Mouse (Mus musculus): ENCODE measurements around the gene Rbm42. TPM values are rescaled to one million over a fixed set of nuclear protein-coding genes. Genes with fewer than 3 reads are reported as not detected.

Rbm42 gene
- 137 and 140 TPM in 2 replicates for polyA plus RNA-seq (2015; fragmentation: Nextera tagmentation; extraction: Ambion mirVana)

GRCm38 (mm10) chr7:30649591-30650540 lies at the start of gene Rbm42:
Gene Rbm42, minus strand, starts transcription at chr7:30650317.
- Histone ChIP-seq H3K4me2 (peak within 1 kb of the TSS; percentile 92), H3K4me3 (peak within 1 kb of the TSS; percentile 91), H3K9ac (peak within 1 kb of the TSS; percentile 96), H3K36me3 (peaks cover 51% of the 10 kb centered on the region), H3K9me3 (no peaks in the 10 kb centered on the region), H3K27me3 (no peaks in the 10 kb centered on the region), H3K27ac (peak within 1 kb of the TSS; percentile 85), H3K4me1 (replicated peaks) (peaks cover 19% of the 10 kb centered on the region)
- WGBS, result 1% methylated on average over 59 of the region's 59 CpGs
- peak; percentile 99 for ATAC-seq (ENCODE audit: low FRiP score)

- Histone ChIP-seq H3K4me3 (no peak within 1 kb of the TSS), H3K4me2 (no peak within 1 kb of the TSS), H3K36me3 (no peaks in the 10 kb centered on the region), H3K27ac (no peak within 1 kb of the TSS), H3K9me3 (no peaks in the 10 kb centered on the region), H3K4me1 (replicated peaks) (no peaks in the 10 kb centered on the region), H3K27me3 (no peaks in the 10 kb centered on the region), H3K9ac (no peak within 1 kb of the TSS)
- no peak for ATAC-seq (ENCODE audit: low FRiP score)
- 40% methylated on average over 9 of the region's 9 CpGs for WGBS
Observed at GRCm38 (mm10) chr7:30698589-30698988, 48.5 kb upstream of the Rbm42 start, which contains the start of gene 2200002J24Rik. Gene 2200002J24Rik, plus strand, starts transcription at chr7:30698926.

GRCm38 (mm10) chr7:30698101-30698500 lies 48.0 kb upstream of the Rbm42 start:
- H3K27ac ChIP-seq, result no peak overlapping the region
- no peak for ATAC-seq (ENCODE audit: low FRiP score)
- no peak overlapping the region for H3K4me3 ChIP-seq
- no peaks in the 10 kb centered on the region for H3K27me3 ChIP-seq
- no peak overlapping the region for H3K4me2 ChIP-seq
- no peaks in the 10 kb centered on the region for H3K4me1 ChIP-seq (replicated peaks)
- H3K9ac ChIP-seq, result no peak overlapping the region
- H3K36me3 ChIP-seq, result no peaks in the 10 kb centered on the region
- H3K9me3 ChIP-seq, result no peaks in the 10 kb centered on the region
- WGBS, result 71% methylated on average over 5 of the region's 5 CpGs

GRCm38 (mm10) chr7:30688325-30688724 lies 38.2 kb upstream of the Rbm42 start:
- H3K4me3 ChIP-seq, result no peak overlapping the region
- peaks cover 26% of the 10 kb centered on the region for H3K27me3 ChIP-seq
- 71% methylated on average over 6 of the region's 6 CpGs for WGBS
- H3K9me3 ChIP-seq, result no peaks in the 10 kb centered on the region
- H3K9ac ChIP-seq, result no peak overlapping the region
- no peaks in the 10 kb centered on the region for H3K4me1 ChIP-seq (replicated peaks)
- no peak overlapping the region for H3K27ac ChIP-seq
- no peaks in the 10 kb centered on the region for H3K36me3 ChIP-seq
- ATAC-seq (ENCODE audit: low FRiP score), result no peak
- no peak overlapping the region for H3K4me2 ChIP-seq

GRCm38 (mm10) chr7:30683425-30683824 lies 33.3 kb upstream of the Rbm42 start:
- H3K9me3 ChIP-seq, result no peaks in the 10 kb centered on the region
- H3K4me3 ChIP-seq, result no peak overlapping the region
- H3K27ac ChIP-seq, result no peak overlapping the region
- ATAC-seq (ENCODE audit: low FRiP score), result no peak
- H3K4me2 ChIP-seq, result no peak overlapping the region
- no peaks in the 10 kb centered on the region for H3K4me1 ChIP-seq (replicated peaks)
- H3K36me3 ChIP-seq, result no peaks in the 10 kb centered on the region
- peaks cover 27% of the 10 kb centered on the region for H3K27me3 ChIP-seq
- WGBS, result 86% methylated on average over 2 of the region's 2 CpGs
- H3K9ac ChIP-seq, result no peak overlapping the region

- no peak overlapping the region for H3K9ac ChIP-seq
- WGBS, result 73% methylated on average over 5 of the region's 5 CpGs
- no peak overlapping the region for H3K4me2 ChIP-seq
- no peak overlapping the region for H3K4me3 ChIP-seq
- no peak overlapping the region for H3K27ac ChIP-seq
- peaks cover 12% of the 10 kb centered on the region for H3K27me3 ChIP-seq
- H3K4me1 ChIP-seq (replicated peaks), result no peaks in the 10 kb centered on the region
- no peaks in the 10 kb centered on the region for H3K9me3 ChIP-seq
- no peaks in the 10 kb centered on the region for H3K36me3 ChIP-seq
- no peak for ATAC-seq (ENCODE audit: low FRiP score)
Observed at GRCm38 (mm10) chr7:30681897-30682296, 31.8 kb upstream of the Rbm42 start.

GRCm38 (mm10) chr7:30678263-30678975 lies 28.3 kb upstream of the Rbm42 start:
- Histone ChIP-seq H3K9me3 (no peaks in the 10 kb centered on the region), H3K4me3 (no peak overlapping the region), H3K4me2 (no peak overlapping the region), H3K36me3 (no peaks in the 10 kb centered on the region), H3K27me3 (peaks cover 11% of the 10 kb centered on the region), H3K9ac (no peak overlapping the region), H3K4me1 (replicated peaks) (no peaks in the 10 kb centered on the region), H3K27ac (no peak overlapping the region)
- no peak for ATAC-seq (ENCODE audit: low FRiP score)
- WGBS, result 72% methylated on average over 5 of the region's 5 CpGs

- H3K4me3 ChIP-seq, result no peak within 1 kb of the TSS
- no peaks in the 10 kb centered on the region for H3K4me1 ChIP-seq (replicated peaks)
- ATAC-seq (ENCODE audit: low FRiP score), result no peak
- H3K36me3 ChIP-seq, result no peaks in the 10 kb centered on the region
- H3K9ac ChIP-seq, result no peak within 1 kb of the TSS
- no peaks in the 10 kb centered on the region for H3K9me3 ChIP-seq
- peaks cover 8% of the 10 kb centered on the region; the same call in 1 of the 2 replicates for H3K27me3 ChIP-seq
- no peak within 1 kb of the TSS for H3K4me2 ChIP-seq
- no peak within 1 kb of the TSS for H3K27ac ChIP-seq
- WGBS, result 76% methylated on average over 9 of the region's 9 CpGs
Observed at GRCm38 (mm10) chr7:30671480-30671879, 21.4 kb upstream of the Rbm42 start, which contains the start of gene Pmis2. Gene Pmis2, minus strand, starts transcription at chr7:30671605.

- no peaks in the 10 kb centered on the region for H3K36me3 ChIP-seq
- H3K9ac ChIP-seq, result no peak overlapping the region
- H3K4me3 ChIP-seq, result no peak overlapping the region
- 41% methylated on average over 3 of the region's 3 CpGs for WGBS
- peaks cover 4% of the 10 kb centered on the region; the same call in 1 of the 2 replicates for H3K27me3 ChIP-seq
- H3K4me2 ChIP-seq, result no peak overlapping the region
- H3K27ac ChIP-seq, result no peak overlapping the region
- peaks cover 11% of the 10 kb centered on the region for H3K4me1 ChIP-seq (replicated peaks)
- no peaks in the 10 kb centered on the region for H3K9me3 ChIP-seq
- no peak for ATAC-seq (ENCODE audit: low FRiP score)
Observed at GRCm38 (mm10) chr7:30669229-30669628, 19.1 kb upstream of the Rbm42 start.

GRCm38 (mm10) chr7:30665321-30665720 lies 15.2 kb upstream of the Rbm42 start:
- Histone ChIP-seq H3K9ac (peak overlapping the region; percentile 74), H3K4me3 (peak overlapping the region; percentile 63), H3K4me2 (peak overlapping the region; percentile 78), H3K27ac (peak overlapping the region; percentile 84), H3K4me1 (replicated peaks) (peaks cover 14% of the 10 kb centered on the region), H3K36me3 (peaks cover 14% of the 10 kb centered on the region), H3K27me3 (peaks cover 4% of the 10 kb centered on the region; the same call in 1 of the 2 replicates), H3K9me3 (no peaks in the 10 kb centered on the region)
- WGBS, result 4% methylated on average over 11 of the region's 11 CpGs
- peak; percentile 74 for ATAC-seq (ENCODE audit: low FRiP score)

GRCm38 (mm10) chr7:30664529-30665200 lies 14.5 kb upstream of the Rbm42 start, which contains the start of gene Haus5:
Gene Haus5, minus strand, starts transcription at chr7:30664994.
- no peaks in the 10 kb centered on the region for H3K9me3 ChIP-seq
- peak within 1 kb of the TSS; percentile 74 for H3K9ac ChIP-seq
- H3K4me3 ChIP-seq, result peak within 1 kb of the TSS; percentile 63
- H3K4me1 ChIP-seq (replicated peaks), result peaks cover 14% of the 10 kb centered on the region
- peaks cover 4% of the 10 kb centered on the region; the same call in 1 of the 2 replicates for H3K27me3 ChIP-seq
- H3K4me2 ChIP-seq, result peak within 1 kb of the TSS; percentile 78
- H3K36me3 ChIP-seq, result peaks cover 20% of the 10 kb centered on the region
- 1% methylated on average over 34 of the region's 34 CpGs for WGBS
- H3K27ac ChIP-seq, result peak within 1 kb of the TSS; percentile 84
- peak; percentile 96 for ATAC-seq (ENCODE audit: low FRiP score)

GRCm38 (mm10) chr7:30639083-30639482 lies 11.0 kb downstream of the Rbm42 start:
- ATAC-seq (ENCODE audit: low FRiP score), result no peak
- Histone ChIP-seq H3K36me3 (peaks cover 44% of the 10 kb centered on the region), H3K4me1 (replicated peaks) (peaks cover 5% of the 10 kb centered on the region), H3K9ac (no peak overlapping the region), H3K4me3 (no peak overlapping the region), H3K27ac (no peak overlapping the region), H3K27me3 (peaks cover 57% of the 10 kb centered on the region), H3K4me2 (no peak overlapping the region), H3K9me3 (no peaks in the 10 kb centered on the region)
- WGBS, result 21% methylated on average over 4 of the region's 4 CpGs
